Comparison of ENCODE assay signal across 8 mouse cellular contexts in the genomic region with DNA sequence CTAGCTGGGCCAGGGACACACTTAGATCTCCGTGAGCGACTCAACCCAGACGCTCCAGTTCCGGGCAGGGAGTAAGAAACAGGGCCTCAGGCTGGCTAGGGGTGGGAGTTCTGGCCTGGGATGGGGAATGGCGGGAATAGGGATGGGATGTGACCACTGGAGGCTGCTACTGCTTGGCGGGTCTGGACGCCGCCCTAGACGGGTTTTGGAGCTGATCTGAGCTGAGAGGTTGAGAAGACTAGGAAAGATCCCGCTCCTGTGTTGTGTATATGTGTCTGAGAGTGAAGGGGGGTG. TPM values are rescaled to one million over a fixed set of nuclear protein-coding genes. Genes with fewer than 3 reads are reported as not detected.
DNase-seq lines count a peak whose midpoint lies in the region; ATAC-seq and TF ChIP-seq lines count a peak whose summit lies in the region.

No protein-coding gene starts in this region.

- no peak for TF ChIP-seq CTCF in gastrocnemius, adult 2 months (IDR thresholded peaks at IDR 0.05)
- TF ChIP-seq CTCF in Patski (IDR thresholded peaks at IDR 0.05), result no peak
- no peak for TF ChIP-seq CTCF in lung, postnatal 0 days (IDR thresholded peaks at IDR 0.05)

- peak overlapping the region; percentile 66 for H3K4me2 ChIP-seq in lung, postnatal 0 days (replicated peaks; ENCODE audit: low read depth, low read length)

- 2% methylated on average over 10 of the region's 10 CpGs for WGBS in hindbrain, embryonic 10.5 days
- WGBS in lung, postnatal 0 days, result 8% methylated on average over 10 of the region's 10 CpGs

- peak overlapping the region; percentile 88 for H3K4me3 ChIP-seq in gastrocnemius, adult 2 months
- H3K4me3 ChIP-seq in hindbrain, embryonic 10.5 days, result peak overlapping the region; percentile 70
- H3K4me3 ChIP-seq in lung, postnatal 0 days (ENCODE audit: low read depth, low read length), result peak overlapping the region; percentile 62

- peaks cover 20% of the 10 kb centered on the region for H3K36me3 ChIP-seq in hindbrain, embryonic 10.5 days
- peaks cover 13% of the 10 kb centered on the region; the same call in 1 of the 2 replicates for H3K36me3 ChIP-seq in lung, postnatal 0 days (ENCODE audit: insufficient read depth, low read length)

- H3K27me3 ChIP-seq in Patski, result no peaks in the 10 kb centered on the region
- peaks cover 53% of the 10 kb centered on the region for H3K27me3 ChIP-seq in hindbrain, embryonic 10.5 days (ENCODE audit: insufficient read depth, poor library complexity, severe bottlenecking)
- H3K27me3 ChIP-seq in lung, postnatal 0 days (replicated peaks; ENCODE audit: insufficient read depth, low read length), result no peaks in the 10 kb centered on the region

- peaks cover 56% of the 10 kb centered on the region for H3K4me1 ChIP-seq in hindbrain, embryonic 10.5 days (replicated peaks)
- H3K4me1 ChIP-seq in lung, postnatal 0 days (ENCODE audit: insufficient read depth, low read depth, low read length), result peaks cover 20% of the 10 kb centered on the region

- no peak for TF ChIP-seq EP300 in lung, postnatal 0 days (IDR thresholded peaks at IDR 0.05)

- peak; percentile 49 for DNase-seq in gastrocnemius, adult 2 months
- DNase-seq in gastrocnemius, postnatal 10 days, result no peak
- no peak for DNase-seq in Patski (ENCODE audit: low read depth, low spot score)
- DNase-seq in hindbrain, embryonic 10.5 days (ENCODE audit: low spot score), result no peak
- DNase-seq in lung, postnatal 0 days (ENCODE audit: low spot score), result no peak
- DNase-seq in spleen, adult 12 weeks (ENCODE audit: low spot score), result no peak
- DNase-seq in layer of hippocampus, postnatal 14 days (ENCODE audit: low spot score in 2 of 2), result no peak
- DNase-seq in T-cell, adult 2 months (ENCODE audit: low spot score), result no peak

- in situ Hi-C loops in Patski (cut with MboI; ENCODE audit: low pct_unique_long_range_greater_than_20kb), result loop anchor here (5.0 kb wide), 3 partner anchors 73 to 263 kb away; partner anchors contain the start of genes Capza1, Cttnbp2nl and St7l

- H3K27ac ChIP-seq in gastrocnemius, adult 2 months, result peak overlapping the region; percentile 94
- H3K27ac ChIP-seq in hindbrain, embryonic 10.5 days, result peak overlapping the region; percentile 89
- peak overlapping the region; percentile 88 for H3K27ac ChIP-seq in lung, postnatal 0 days (ENCODE audit: low read length)

- H3K9me3 ChIP-seq in hindbrain, embryonic 10.5 days, result no peaks in the 10 kb centered on the region
- H3K9me3 ChIP-seq in lung, postnatal 0 days (ENCODE audit: low read length), result no peaks in the 10 kb centered on the region

- CTCF ChIA-PET in Patski (lab: Charles Lee), result interaction anchor here (0.8 to 5.0 kb wide), 19 partner anchors 9 to 270 kb away, joined by 3 to 30 read pairs (median 4); partner anchors contain the start of genes Capza1 and Mov10

- peak; percentile 9 for ATAC-seq in Patski
- peak; percentile 8 for ATAC-seq in lung, postnatal 0 days

- intact Hi-C loops in gastrocnemius, adult 2 months (cut with DNase I), result loop anchor here (5.0 kb wide), 1 partner anchor 268 kb away; no protein-coding TSS in a partner anchor

- H3K9ac ChIP-seq in lung, postnatal 0 days (replicated peaks; ENCODE audit: low read depth), result peak overlapping the region; percentile 71

- POLR2A ChIA-PET in Patski (lab: Charles Lee), result interaction anchor here (0.6 to 5.5 kb wide), 9 partner anchors 28 to 374 kb away, joined by 3 to 35 read pairs (median 5); partner anchors contain the start of genes Capza1, Mov10 and St7l

RNA-seq across cellular contexts. Expression of gene Rhoc, which starts 1.1 kb away (rescaled TPM):
- 10 to 100 TPM; 26.1 to 41.6 TPM for total RNA-seq in gastrocnemius, adult 2 months (2021)
- total RNA-seq in gastrocnemius, postnatal 10 days (2021), result 100 to 1,000 TPM in 1 of 2 experiments, 10 to 100 TPM in 1; 96.3 to 130 TPM
- 470 TPM for polyA plus RNA-seq in Patski (2021)
- polyA plus RNA-seq in hindbrain, embryonic 10.5 days (2016; fragmentation: Nextera tagmentation; extraction: Ambion mirVana), result 102 and 107 TPM in 2 replicates
- polyA plus RNA-seq in lung, postnatal 0 days (2015; fragmentation: Nextera tagmentation; extraction: Ambion mirVana), result 242 and 258 TPM in 2 replicates
- 10 to 100 TPM; 35.3 to 37.6 TPM for total RNA-seq in layer of hippocampus, postnatal 14 days (2021)

RNA-seq across cellular contexts. Expression of gene Fam19a3, which starts 7.6 kb away (rescaled TPM):
- 1 to 10 TPM; 2.7 to 4.2 TPM for total RNA-seq in gastrocnemius, adult 2 months (2021)
- total RNA-seq in gastrocnemius, postnatal 10 days (2021), result 1 to 10 TPM; 3.8 TPM
- polyA plus RNA-seq in Patski (2021), result 0.32 TPM
- 0.05 and 0.46 TPM in 2 replicates for polyA plus RNA-seq in hindbrain, embryonic 10.5 days (2016; fragmentation: Nextera tagmentation; extraction: Ambion mirVana)
- polyA plus RNA-seq in lung, postnatal 0 days (2015; fragmentation: Nextera tagmentation; extraction: Ambion mirVana), result 0.02 TPM in 2 replicates
- under 1 TPM in 1 of 2 experiments, not detected in 1; 0.10 TPM for total RNA-seq in layer of hippocampus, postnatal 14 days (2021)

RNA-seq across cellular contexts. Expression of gene Ppm1j, which starts 8.4 kb away (rescaled TPM):
- total RNA-seq in gastrocnemius, adult 2 months (2021), result 10 to 100 TPM; 33.3 to 45.6 TPM
- total RNA-seq in gastrocnemius, postnatal 10 days (2021), result 10 to 100 TPM; 31.9 to 32.4 TPM
- polyA plus RNA-seq in Patski (2021), result 23.8 TPM
- 1.8 and 3.1 TPM in 2 replicates for polyA plus RNA-seq in hindbrain, embryonic 10.5 days (2016; fragmentation: Nextera tagmentation; extraction: Ambion mirVana)
- polyA plus RNA-seq in lung, postnatal 0 days (2015; fragmentation: Nextera tagmentation; extraction: Ambion mirVana), result 3.7 and 4.4 TPM in 2 replicates
- total RNA-seq in layer of hippocampus, postnatal 14 days (2021), result 1 to 10 TPM in 1 of 2 experiments, under 1 TPM in 1; 0.81 to 2.7 TPM

RNA-seq across cellular contexts. Expression of gene Mov10, which starts 29.1 kb away (rescaled TPM):
- 1 to 10 TPM in 1 of 2 experiments, under 1 TPM in 1; 0.38 to 2.5 TPM for total RNA-seq in gastrocnemius, adult 2 months (2021)
- 1 to 10 TPM; 5.5 to 8.7 TPM for total RNA-seq in gastrocnemius, postnatal 10 days (2021)
- 43.9 TPM for polyA plus RNA-seq in Patski (2021)
- 17.0 and 19.8 TPM in 2 replicates for polyA plus RNA-seq in hindbrain, embryonic 10.5 days (2016; fragmentation: Nextera tagmentation; extraction: Ambion mirVana)
- polyA plus RNA-seq in lung, postnatal 0 days (2015; fragmentation: Nextera tagmentation; extraction: Ambion mirVana), result 22.2 and 28.8 TPM in 2 replicates
- total RNA-seq in layer of hippocampus, postnatal 14 days (2021), result 1 to 10 TPM; 7.9 to 9.4 TPM

Comparison
In these comparisons a context has a peak if more than half of its experiments do, and no peak if none do; other contexts are left out.
1. RNA of gene Ppm1j, which starts 8.4 kb away (total RNA-seq): 33.3 to 45.6 TPM in gastrocnemius, adult 2 months and 31.9 to 32.4 TPM in gastrocnemius, postnatal 10 days; 0.81 to 2.7 TPM in layer of hippocampus, postnatal 14 days; every median in the first group is over 4 times any median in the second.
2. Peak in every context shown above with its lines, with median percentiles within 50 percentile points of each other: H3K27ac ChIP-seq and H3K4me3 ChIP-seq.